Mouse (Mus musculus): ENCODE measurements around the gene Sptan1. TPM values are rescaled to one million over a fixed set of nuclear protein-coding genes. Genes with fewer than 3 reads are reported as not detected.

The Sptan1 gene
- polyA plus RNA-seq, 1 experiment = 235 TPM

DNA sequence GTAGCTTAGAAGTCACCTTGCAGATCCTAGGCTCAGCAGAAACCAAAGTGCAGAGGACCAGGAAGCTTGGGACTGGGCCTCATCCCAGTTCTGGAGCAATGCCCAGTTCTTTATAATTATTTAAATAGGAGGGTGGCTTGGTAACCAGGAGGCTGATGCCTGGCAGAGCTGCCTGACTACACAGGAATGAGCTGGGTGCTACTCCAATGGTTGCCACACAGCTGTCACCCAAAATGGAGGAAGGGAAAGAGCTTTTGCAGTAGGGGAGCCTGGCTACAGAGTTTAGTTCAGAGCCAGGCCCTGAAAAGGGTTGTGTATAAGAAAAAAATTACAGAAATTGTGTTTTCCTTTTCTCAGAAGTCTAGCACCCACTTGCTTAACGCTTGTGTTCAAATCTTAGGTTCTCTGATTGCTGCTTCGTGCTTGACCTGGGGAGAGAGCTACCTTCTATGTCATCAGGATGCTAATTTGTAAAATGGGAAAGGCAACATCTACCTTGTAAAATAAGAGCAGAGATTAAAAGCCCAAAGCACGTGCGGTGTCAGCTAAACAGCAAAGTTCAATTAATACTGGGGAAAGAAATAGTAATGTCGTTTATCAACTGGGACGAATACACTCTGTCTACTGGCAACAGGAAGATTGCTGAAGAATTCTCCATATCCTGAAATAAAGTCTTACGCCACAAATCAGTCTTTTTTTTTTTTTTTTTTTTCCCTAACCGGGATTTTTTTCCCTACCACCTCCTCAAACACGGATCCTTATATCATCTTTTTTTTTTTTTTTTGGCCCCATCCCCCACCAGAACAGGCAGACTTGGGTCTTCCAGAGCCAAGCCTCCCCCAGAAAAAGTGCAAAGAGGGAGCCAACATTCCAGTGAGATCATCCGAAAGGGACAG is 758 bp upstream of the Sptan1 start:
- Histone ChIP-seq H3K4me1 (ENCODE audit: control insufficient read depth, insufficient read depth, low read length) (no peaks in the 10 kb centered on the region), H3K4me3 (ENCODE audit: low read depth, low read length) (peak overlapping the region; percentile 85), H3K36me3 (ENCODE audit: control insufficient read depth, insufficient read depth, low read length, poor library complexity, severe bottlenecking) (no peaks in the 10 kb centered on the region; the same call in 1 of the 2 replicates), H3K9ac (ENCODE audit: low read depth, poor library complexity, severe bottlenecking) (peak overlapping the region; percentile 93), H3K9me3 (replicated peaks; ENCODE audit: control insufficient read depth, insufficient read depth, low read length, poor library complexity, severe bottlenecking) (no peaks in the 10 kb centered on the region), H3K27me3 (ENCODE audit: control insufficient read depth, insufficient read depth, low read length, poor library complexity, severe bottlenecking) (no peaks in the 10 kb centered on the region), H3K27ac (ENCODE audit: insufficient read depth, low read length) (peak overlapping the region; percentile 26)
- no peak for TF ChIP-seq POLR2A (IDR thresholded peaks at IDR 0.05; ENCODE audit: insufficient read depth, low read length)

DNA sequence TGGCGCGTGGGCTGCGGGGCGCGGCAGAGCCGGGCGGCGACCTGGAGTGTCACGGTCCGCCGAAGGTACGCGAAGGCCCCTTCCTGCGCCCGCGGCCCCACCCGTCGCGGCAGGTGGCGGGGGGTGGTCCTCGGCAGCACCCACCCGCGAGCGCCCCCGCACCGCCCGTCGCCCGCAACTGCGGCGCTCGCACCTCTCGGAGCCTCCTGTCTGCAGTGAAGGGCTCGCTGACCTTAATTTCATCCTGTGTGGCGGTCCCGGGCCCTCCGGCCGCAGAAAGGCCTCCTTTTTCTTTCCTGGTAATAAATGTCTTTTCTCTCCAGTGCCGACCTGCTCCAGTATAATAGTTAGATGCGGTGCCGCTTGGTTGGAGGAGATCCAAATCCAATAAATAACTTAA is 546 bp downstream of the Sptan1 start:
- no peaks in the 10 kb centered on the region for H3K9me3 ChIP-seq (replicated peaks; ENCODE audit: control insufficient read depth, insufficient read depth, low read length, poor library complexity, severe bottlenecking)
- H3K4me3 ChIP-seq (ENCODE audit: low read depth, low read length) = peak overlapping the region; percentile 85
- no peaks in the 10 kb centered on the region for H3K4me1 ChIP-seq (ENCODE audit: control insufficient read depth, insufficient read depth, low read length)
- peak overlapping the region; percentile 93 for H3K9ac ChIP-seq (ENCODE audit: low read depth, poor library complexity, severe bottlenecking)
- no peak overlapping the region for H3K27ac ChIP-seq (ENCODE audit: insufficient read depth, low read length)
- TF ChIP-seq POLR2A (IDR thresholded peaks at IDR 0.05; ENCODE audit: insufficient read depth, low read length) (no peak), EP300 (IDR thresholded peaks at IDR 0.05; ENCODE audit: insufficient read depth, low read depth, low read length) (no peak), CTCF (IDR thresholded peaks at IDR 0.05; ENCODE audit: low read depth, low read length) (no peak)
- H3K36me3 ChIP-seq (ENCODE audit: control insufficient read depth, insufficient read depth, low read length, poor library complexity, severe bottlenecking) = peaks cover 5% of the 10 kb centered on the region; the same call in 1 of the 2 replicates
- H3K27me3 ChIP-seq (ENCODE audit: control insufficient read depth, insufficient read depth, low read length, poor library complexity, severe bottlenecking) = no peaks in the 10 kb centered on the region

DNA sequence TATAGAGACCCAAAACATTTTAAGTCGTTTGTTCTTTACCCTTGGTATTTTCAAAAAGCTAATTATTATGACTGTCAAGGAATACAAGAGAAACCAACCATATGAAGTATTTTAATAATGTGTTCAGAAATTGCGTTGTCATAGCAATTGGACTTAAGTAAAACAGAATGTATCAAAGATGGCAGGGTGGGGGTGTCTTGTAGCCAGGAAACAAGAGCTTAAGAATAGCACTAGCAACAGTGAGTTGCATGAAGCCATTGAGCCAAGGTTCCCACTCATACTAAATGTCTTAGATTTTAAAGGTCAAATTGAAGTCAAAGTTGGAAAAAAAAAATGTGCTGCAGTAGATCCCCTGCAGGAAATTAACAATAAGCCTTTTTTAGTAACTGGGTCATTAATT is 1.5 kb downstream of the Sptan1 start:
- Histone ChIP-seq H3K36me3 (ENCODE audit: control insufficient read depth, insufficient read depth, low read length, poor library complexity, severe bottlenecking) (peaks cover 5% of the 10 kb centered on the region; the same call in 1 of the 2 replicates), H3K4me3 (ENCODE audit: low read depth, low read length) (no peak overlapping the region), H3K27me3 (ENCODE audit: control insufficient read depth, insufficient read depth, low read length, poor library complexity, severe bottlenecking) (no peaks in the 10 kb centered on the region), H3K4me1 (ENCODE audit: control insufficient read depth, insufficient read depth, low read length) (no peaks in the 10 kb centered on the region), H3K9ac (ENCODE audit: low read depth, poor library complexity, severe bottlenecking) (peak overlapping the region; percentile 93; the same call in 1 of the 2 replicates), H3K27ac (ENCODE audit: insufficient read depth, low read length) (no peak overlapping the region), H3K9me3 (replicated peaks; ENCODE audit: control insufficient read depth, insufficient read depth, low read length, poor library complexity, severe bottlenecking) (no peaks in the 10 kb centered on the region)
- no peak for TF ChIP-seq EP300 (IDR thresholded peaks at IDR 0.05; ENCODE audit: insufficient read depth, low read depth, low read length)
- TF ChIP-seq POLR2A (IDR thresholded peaks at IDR 0.05; ENCODE audit: insufficient read depth, low read length) = no peak
- TF ChIP-seq CTCF (IDR thresholded peaks at IDR 0.05; ENCODE audit: low read depth, low read length) = no peak

DNA sequence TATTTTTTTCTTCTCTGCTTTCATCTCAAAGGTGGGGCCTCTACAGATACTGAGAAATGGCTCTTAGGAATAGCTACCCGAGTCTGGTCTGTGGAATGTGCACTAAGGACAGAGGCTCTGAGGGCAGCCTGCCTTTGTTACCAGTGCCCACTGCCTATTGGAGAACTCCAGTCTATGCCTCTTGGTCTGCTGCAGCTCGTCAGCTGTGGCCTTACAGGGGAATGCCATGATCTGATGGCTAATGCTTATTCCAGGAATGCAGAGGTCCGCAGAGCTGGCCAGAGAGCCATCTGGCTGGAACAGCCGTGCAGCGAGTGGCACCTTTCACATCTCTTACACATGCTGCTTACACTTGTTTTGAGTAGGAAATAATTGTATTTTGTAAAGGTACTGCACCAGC is 2.4 kb downstream of the Sptan1 start:
- H3K9ac ChIP-seq (ENCODE audit: low read depth, poor library complexity, severe bottlenecking) = no peak overlapping the region
- H3K27ac ChIP-seq (ENCODE audit: insufficient read depth, low read length) = no peak overlapping the region
- H3K9me3 ChIP-seq (replicated peaks; ENCODE audit: control insufficient read depth, insufficient read depth, low read length, poor library complexity, severe bottlenecking) = no peaks in the 10 kb centered on the region
- H3K36me3 ChIP-seq (ENCODE audit: control insufficient read depth, insufficient read depth, low read length, poor library complexity, severe bottlenecking) = peaks cover 5% of the 10 kb centered on the region; the same call in 1 of the 2 replicates
- H3K27me3 ChIP-seq (ENCODE audit: control insufficient read depth, insufficient read depth, low read length, poor library complexity, severe bottlenecking) = no peaks in the 10 kb centered on the region
- no peak for TF ChIP-seq CTCF (IDR thresholded peaks at IDR 0.05; ENCODE audit: low read depth, low read length)
- no peak for TF ChIP-seq EP300 (IDR thresholded peaks at IDR 0.05; ENCODE audit: insufficient read depth, low read depth, low read length)
- no peak for TF ChIP-seq POLR2A (IDR thresholded peaks at IDR 0.05; ENCODE audit: insufficient read depth, low read length)
- no peaks in the 10 kb centered on the region for H3K4me1 ChIP-seq (ENCODE audit: control insufficient read depth, insufficient read depth, low read length)
- H3K4me3 ChIP-seq (ENCODE audit: low read depth, low read length) = no peak overlapping the region

DNA sequence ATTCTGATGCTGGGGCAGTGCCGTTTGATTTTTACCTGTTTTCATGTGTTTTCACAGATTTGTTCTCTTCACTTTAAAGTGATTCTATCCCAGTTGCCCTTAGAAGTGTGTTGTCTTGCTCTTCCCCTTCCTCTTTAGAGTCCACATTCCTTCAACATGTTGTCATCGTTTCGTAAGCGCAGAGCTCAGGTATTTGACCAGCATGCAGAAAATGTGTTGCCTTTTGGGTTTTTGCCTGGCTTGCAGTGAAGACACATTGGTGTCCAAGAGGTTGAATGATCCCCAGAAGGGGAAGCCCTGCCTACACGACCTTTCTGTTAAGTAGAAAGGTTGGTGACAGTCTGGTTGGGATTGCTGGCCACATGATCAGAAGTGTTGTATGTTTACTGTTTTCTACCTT is 3.3 kb downstream of the Sptan1 start:
- no peak overlapping the region for H3K27ac ChIP-seq (ENCODE audit: insufficient read depth, low read length)
- no peaks in the 10 kb centered on the region for H3K9me3 ChIP-seq (replicated peaks; ENCODE audit: control insufficient read depth, insufficient read depth, low read length, poor library complexity, severe bottlenecking)
- peaks cover 1% of the 10 kb centered on the region for H3K4me1 ChIP-seq (ENCODE audit: control insufficient read depth, insufficient read depth, low read length)
- no peaks in the 10 kb centered on the region for H3K27me3 ChIP-seq (ENCODE audit: control insufficient read depth, insufficient read depth, low read length, poor library complexity, severe bottlenecking)
- TF ChIP-seq CTCF (IDR thresholded peaks at IDR 0.05; ENCODE audit: low read depth, low read length) (no peak), POLR2A (IDR thresholded peaks at IDR 0.05; ENCODE audit: insufficient read depth, low read length) (no peak), EP300 (IDR thresholded peaks at IDR 0.05; ENCODE audit: insufficient read depth, low read depth, low read length) (no peak)
- peaks cover 5% of the 10 kb centered on the region; the same call in 1 of the 2 replicates for H3K36me3 ChIP-seq (ENCODE audit: control insufficient read depth, insufficient read depth, low read length, poor library complexity, severe bottlenecking)
- no peak overlapping the region for H3K4me3 ChIP-seq (ENCODE audit: low read depth, low read length)
- no peak overlapping the region for H3K9ac ChIP-seq (ENCODE audit: low read depth, poor library complexity, severe bottlenecking)
